Mouse (Mus musculus) regulatory T cell (primary cell): Measurements from ENCODE around the gene Trpc2.
"Not testable (repeated sequence)": the region's sequence is repeated elsewhere in the genome, so short reads cannot be mapped to it uniquely, and the experiment has no call there.

Source experiments
- in situ Hi-C: fragments of 300-600 bp; cut with MboI, MseI; formaldehyde crosslinking; loops from one replicate; pipeline ENCODE4 v1.15.1; 2025; ENCODE audit warnings: high pct_unique_total_duplicates

Trpc2 gene

GRCm38 (mm10) chr7:102082816-102083215 is at the start of gene Trpc2:
Trpc2 (plus strand) TSS chr7:102083116.
- in situ Hi-C loops, result no loop called here

- in situ Hi-C loops, result no loop called here
Measured at GRCm38 (mm10) chr7:102034904-102035303, 48.0 kb upstream of the Trpc2 start.

GRCm38 (mm10) chr7:102035534-102035933 is 47.4 kb upstream of the Trpc2 start:
- in situ Hi-C loops, result no loop called here

- in situ Hi-C loops, result no loop called here
Measured at GRCm38 (mm10) chr7:102037318-102037717, 45.6 kb upstream of the Trpc2 start.

GRCm38 (mm10) chr7:102042314-102042713 is 40.6 kb upstream of the Trpc2 start:
- in situ Hi-C loops, result no loop called here

- in situ Hi-C loops, result not testable (repeated sequence)
Measured at GRCm38 (mm10) chr7:102048524-102048923, 34.4 kb upstream of the Trpc2 start.

GRCm38 (mm10) chr7:102061353-102061752 is 21.6 kb upstream of the Trpc2 start:
- in situ Hi-C loops, result no loop called here

- in situ Hi-C loops, result no loop called here
Measured at GRCm38 (mm10) chr7:102062203-102062602, 20.7 kb upstream of the Trpc2 start.

- in situ Hi-C loops, result no loop called here
Measured at GRCm38 (mm10) chr7:102063891-102064290, 19.0 kb upstream of the Trpc2 start.

- in situ Hi-C loops, result loop anchor here (5.0 kb wide), 1 partner anchor 137 kb away; no protein-coding TSS in a partner anchor
Measured at GRCm38 (mm10) chr7:102064655-102065045, 18.3 kb upstream of the Trpc2 start.

GRCm38 (mm10) chr7:102065046-102065891 is 17.6 kb upstream of the Trpc2 start, which contains the start of the genes Rnf121, Xndc1 and Xntrpc:
Rnf121 (minus strand) TSS chr7:102065469.
Xndc1 (plus strand) TSS chr7:102065511.
Xntrpc (plus strand) TSS chr7:102065713.
- in situ Hi-C loops, result loop anchor here (5.0 kb wide), 1 partner anchor 138 kb away; no protein-coding TSS in a partner anchor

- in situ Hi-C loops, result loop anchor here (5.0 kb wide), 1 partner anchor 139 kb away; no protein-coding TSS in a partner anchor
Measured at GRCm38 (mm10) chr7:102066363-102066762, 16.6 kb upstream of the Trpc2 start.

GRCm38 (mm10) chr7:102076714-102077296 is 6.1 kb upstream of the Trpc2 start:
- in situ Hi-C loops, result no loop called here

GRCm38 (mm10) chr7:102078517-102078916 is 4.4 kb upstream of the Trpc2 start:
- in situ Hi-C loops, result no loop called here

GRCm38 (mm10) chr7:102080311-102080710 is 2.6 kb upstream of the Trpc2 start:
- in situ Hi-C loops, result no loop called here

GRCm38 (mm10) chr7:102081784-102082183 is 1.1 kb upstream of the Trpc2 start:
- in situ Hi-C loops, result no loop called here

GRCm38 (mm10) chr7:102084041-102084696 is 1.3 kb downstream of the Trpc2 start:
- in situ Hi-C loops, result no loop called here

- in situ Hi-C loops, result no loop called here
Measured at GRCm38 (mm10) chr7:102087336-102087735, 4.4 kb downstream of the Trpc2 start.

- in situ Hi-C loops, result no loop called here
Measured at GRCm38 (mm10) chr7:102099760-102100661, 17.1 kb downstream of the Trpc2 start.

GRCm38 (mm10) chr7:102100868-102101267 is 18.0 kb downstream of the Trpc2 start:
- in situ Hi-C loops, result no loop called here

- in situ Hi-C loops, result no loop called here
Measured at GRCm38 (mm10) chr7:102101487-102101886, 18.6 kb downstream of the Trpc2 start, which contains the start of gene Art1. Art1 (plus strand) TSS chr7:102101743.
